Mouse (Mus musculus) C2C12 (cell line): ENCODE measurements around the gene Gjc2. TPM values are rescaled to one million over a fixed set of nuclear protein-coding genes. Genes with fewer than 3 reads are reported as not detected.

Experiments used
- H3K27me3 ChIP-seq: one replicate; pipeline ENCODE4 v1.6.1; 2011; ENCODE audit not compliant: control insufficient read depth, insufficient read depth, insufficient read length
- H3K36me3 ChIP-seq: one replicate; pipeline ENCODE4 v1.6.1; 2011; ENCODE audit not compliant: control insufficient read depth, insufficient read depth
- H3K4me3 ChIP-seq: one replicate; pipeline ENCODE4 v1.5.1; 2011; ENCODE audit warnings: mild to moderate bottlenecking, control low read depth; ENCODE audit not compliant: poor library complexity, insufficient read depth, severe bottlenecking
- H3K79me2 ChIP-seq: one replicate; pipeline ENCODE4 v1.6.1; 2011; ENCODE audit not compliant: control insufficient read depth, insufficient read depth
- H3K79me3 ChIP-seq: one replicate; pipeline ENCODE4 v1.6.1; 2011; ENCODE audit warnings: low read depth, control low read depth
- H3ac ChIP-seq: one replicate; pipeline ENCODE3; 2011; ENCODE audit warnings: low read depth; ENCODE audit not compliant: control insufficient read depth, insufficient read length
- CEBPB ChIP-seq: IDR thresholded peaks from one replicate; pipeline ENCODE4 v1.6.1; 2011; ENCODE audit warnings: low read depth, mild to moderate bottlenecking, control low read depth, moderate library complexity
- CTCF ChIP-seq: IDR thresholded peaks from one replicate; pipeline ENCODE4 v1.5.1; 2011; ENCODE audit not compliant: control insufficient read depth, insufficient read depth, insufficient read length
- FOSL1 ChIP-seq: IDR thresholded peaks from one replicate; pipeline ENCODE4 v1.8.0; 2011; ENCODE audit warnings: mild to moderate bottlenecking, low read length; ENCODE audit not compliant: poor library complexity, insufficient read depth, severe bottlenecking
- MAX ChIP-seq: IDR thresholded peaks from one replicate; pipeline ENCODE4 v1.6.1; 2011; ENCODE audit warnings: mild to moderate bottlenecking, control low read depth
- MYOD1 ChIP-seq: IDR thresholded peaks from one replicate; pipeline ENCODE4 v1.6.1; 2011; ENCODE audit warnings: low read depth; ENCODE audit not compliant: control insufficient read depth, insufficient read length
- MYOG ChIP-seq: IDR thresholded peaks from one replicate; pipeline ENCODE4 v1.6.1; 2011; ENCODE audit not compliant: control insufficient read depth, insufficient read length; ENCODE audit errors: extremely low read depth
- USF1 ChIP-seq: IDR thresholded peaks from one replicate; pipeline ENCODE4 v1.6.1; 2011; ENCODE audit warnings: low read depth, mild to moderate bottlenecking, control low read depth, moderate library complexity
- polyA plus RNA-seq: library from polyadenylated mRNA; unstranded; fragments of >200 nt; fragmentation: generic; extraction: Trizol; gene quantifications from one replicate; pipeline ENCODE4 v1.2.1, GENCODE M21; 2012; ENCODE audit warnings: missing spikeins

Gjc2 gene
- polyA plus RNA-seq, 1 experiment: 0.02 TPM

GRCm38 (mm10) chr11:59201216-59202002, 18.4 kb upstream of the Gjc2 start:
- Histone ChIP-seq H3K36me3 (peaks cover 16% of the 10 kb centered on the region), H3K4me3 (peak overlapping the region; percentile 59), H3ac (peak overlapping the region; percentile 67), H3K27me3 (peaks cover under 1% of the 10 kb centered on the region), H3K79me3 (peaks cover 4% of the 10 kb centered on the region), H3K79me2 (peaks cover 8% of the 10 kb centered on the region)
- TF ChIP-seq USF1: no peak
- no peak for TF ChIP-seq MYOD1
- no peak for TF ChIP-seq CEBPB

GRCm38 (mm10) chr11:59196230-59196629, 13.2 kb upstream of the Gjc2 start:
- TF ChIP-seq CTCF (no peak), MYOD1 (no peak), CEBPB (no peak), FOSL1 (no peak), USF1 (no peak)
- no peak overlapping the region for H3ac ChIP-seq
- H3K36me3 ChIP-seq: no peaks in the 10 kb centered on the region
- H3K4me3 ChIP-seq: no peak overlapping the region
- no peaks in the 10 kb centered on the region for H3K79me3 ChIP-seq
- peaks cover 3% of the 10 kb centered on the region for H3K27me3 ChIP-seq
- H3K79me2 ChIP-seq: peaks cover 2% of the 10 kb centered on the region

GRCm38 (mm10) chr11:59192059-59192386, 9.0 kb upstream of the Gjc2 start, which contains the start of gene Guk1:
Guk1 (minus strand) TSS chr11:59192212.
- peak within 1 kb of the TSS; percentile 92 for H3ac ChIP-seq
- TF ChIP-seq FOSL1: no peak
- peaks cover 2% of the 10 kb centered on the region for H3K79me3 ChIP-seq
- peak within 1 kb of the TSS; percentile 51 for H3K4me3 ChIP-seq
- no peaks in the 10 kb centered on the region for H3K36me3 ChIP-seq
- H3K79me2 ChIP-seq: peaks cover 24% of the 10 kb centered on the region
- peaks cover 3% of the 10 kb centered on the region for H3K27me3 ChIP-seq

GRCm38 (mm10) chr11:59191231-59192058, 8.4 kb upstream of the Gjc2 start:
- TF ChIP-seq MYOD1 (no peak), FOSL1 (no peak), MAX (peak; percentile 48)
- peaks cover 2% of the 10 kb centered on the region for H3K79me3 ChIP-seq
- H3K27me3 ChIP-seq: peaks cover 3% of the 10 kb centered on the region
- H3K36me3 ChIP-seq: no peaks in the 10 kb centered on the region
- H3K4me3 ChIP-seq: peak overlapping the region; percentile 51
- H3K79me2 ChIP-seq: peaks cover 24% of the 10 kb centered on the region
- H3ac ChIP-seq: peak overlapping the region; percentile 92

- Histone ChIP-seq H3K27me3 (no peaks in the 10 kb centered on the region), H3K4me3 (no peak overlapping the region), H3K79me3 (peaks cover 2% of the 10 kb centered on the region), H3ac (no peak overlapping the region), H3K79me2 (peaks cover 24% of the 10 kb centered on the region), H3K36me3 (peaks cover 12% of the 10 kb centered on the region)
- TF ChIP-seq FOSL1 (no peak), CEBPB (no peak), USF1 (no peak), MYOG (no peak), MYOD1 (no peak), MAX (no peak), CTCF (no peak)
These were observed 4.7 kb upstream of the Gjc2 start for GRCm38 (mm10) chr11:59187706-59188105.

GRCm38 (mm10) chr11:59185490-59185889, 2.5 kb upstream of the Gjc2 start:
- Histone ChIP-seq H3K79me3 (peaks cover 2% of the 10 kb centered on the region), H3ac (no peak overlapping the region), H3K27me3 (no peaks in the 10 kb centered on the region), H3K36me3 (peaks cover 12% of the 10 kb centered on the region), H3K79me2 (peaks cover 14% of the 10 kb centered on the region), H3K4me3 (no peak overlapping the region)
- TF ChIP-seq MYOD1 (no peak), MYOG (no peak), MAX (no peak), CEBPB (no peak), USF1 (no peak), CTCF (no peak), FOSL1 (no peak)
